Mouse (Mus musculus) myocyte (in vitro differentiated cells): Measurements from ENCODE around the gene Arhgef40. TPM values are rescaled to one million over a fixed set of nuclear protein-coding genes. Genes with fewer than 3 reads are reported as not detected.
"Not testable (repeated sequence)": the region's sequence is repeated elsewhere in the genome, so short reads cannot be mapped to it uniquely, and the experiment has no call there.

Experiments
- H3K27me3 ChIP-seq: one replicate; pipeline ENCODE4 v1.6.1; 2011; ENCODE audit not compliant: control insufficient read depth, insufficient read depth, insufficient read length
- H3K36me3 ChIP-seq: one replicate; pipeline ENCODE4 v1.6.1; 2011; ENCODE audit not compliant: control insufficient read depth, insufficient read depth
- H3K4me2 ChIP-seq: one replicate; pipeline ENCODE4 v1.6.1; 2011; ENCODE audit warnings: low read depth, control low read depth
- H3K4me3 ChIP-seq: one replicate; pipeline ENCODE4 v1.5.1; 2011; ENCODE audit warnings: mild to moderate bottlenecking, control low read depth, moderate library complexity
- H3K79me2 ChIP-seq: one replicate; pipeline ENCODE4 v1.6.1; 2011; ENCODE audit not compliant: control insufficient read depth, insufficient read depth
- H3ac ChIP-seq: one replicate; pipeline ENCODE4 v1.6.1; 2011; ENCODE audit not compliant: control insufficient read depth, insufficient read length
- CEBPB ChIP-seq: IDR thresholded peaks from 2 replicates; pipeline ENCODE4 v1.6.1; 2011; ENCODE audit warnings: mild to moderate bottlenecking, moderate library complexity; ENCODE audit not compliant: poor library complexity, insufficient read depth, severe bottlenecking
- E2F4 ChIP-seq: IDR thresholded peaks from one replicate; pipeline ENCODE4 v1.6.1; 2011; ENCODE audit warnings: mild to moderate bottlenecking, control low read depth, moderate library complexity; ENCODE audit not compliant: insufficient read depth
- MAX ChIP-seq: IDR thresholded peaks from one replicate; pipeline ENCODE4 v1.6.1; 2011; ENCODE audit warnings: low read depth, mild to moderate bottlenecking, control low read depth
- MYOD1 ChIP-seq, 3 experiments: IDR thresholded peaks; one replicate each; pipeline ENCODE4 v1.6.1; 2011; ENCODE audit warnings: control low read depth in 2 of 3, low read depth in 2 of 3, mild to moderate bottlenecking in 2 of 3, moderate library complexity in 1 of 3; ENCODE audit not compliant: insufficient read length in 2 of 3, control insufficient read depth in 1 of 3
- MYOG ChIP-seq, 3 experiments: IDR thresholded peaks; one replicate each; pipeline ENCODE4 v1.6.1; 2011; ENCODE audit warnings: control low read depth in 2 of 3, low read depth in 2 of 3, mild to moderate bottlenecking in 2 of 3; ENCODE audit not compliant: insufficient read length in 2 of 3, control insufficient read depth in 1 of 3, insufficient read depth in 1 of 3
- POLR2A ChIP-seq: IDR thresholded peaks from one replicate; pipeline ENCODE4 v1.6.1; 2011; ENCODE audit warnings: low read depth, mild to moderate bottlenecking, control low read depth, moderate library complexity; ENCODE audit not compliant: insufficient read length
- POLR2AphosphoS2 ChIP-seq: IDR thresholded peaks from one replicate; pipeline ENCODE4 v1.6.1; 2011; ENCODE audit warnings: low read depth, control low read depth; ENCODE audit not compliant: insufficient read length
- REST ChIP-seq: IDR thresholded peaks from one replicate; pipeline ENCODE4 v1.6.1; 2011; ENCODE audit warnings: mild to moderate bottlenecking, control low read depth, moderate library complexity; ENCODE audit not compliant: insufficient read depth, insufficient read length
- SRF ChIP-seq: IDR thresholded peaks from one replicate; pipeline ENCODE4 v1.6.1; 2011; ENCODE audit warnings: low read depth; ENCODE audit not compliant: control insufficient read depth, insufficient read length
- TCF12 ChIP-seq: IDR thresholded peaks from one replicate; pipeline ENCODE4 v1.6.1; 2011; ENCODE audit warnings: mild to moderate bottlenecking, control low read depth; ENCODE audit not compliant: poor library complexity, insufficient read depth, severe bottlenecking
- TCF3 ChIP-seq: IDR thresholded peaks from one replicate; pipeline ENCODE4 v1.6.1; 2011; ENCODE audit warnings: low read depth, control low read depth; ENCODE audit not compliant: insufficient read length
- USF1 ChIP-seq: IDR thresholded peaks from one replicate; pipeline ENCODE4 v1.6.1; 2011; ENCODE audit warnings: low read depth, mild to moderate bottlenecking, control low read depth, moderate library complexity
- polyA plus RNA-seq: library from polyadenylated mRNA; unstranded; fragments of >200 nt; fragmentation: generic; extraction: Trizol; gene quantifications from one replicate; pipeline ENCODE4 v1.2.1, GENCODE M21; 2012; ENCODE audit warnings: missing spikeins

Gene Arhgef40
- polyA plus RNA-seq, 1 experiment, result 35.0 TPM

- Histone ChIP-seq H3K4me2 (no peak overlapping the region), H3ac (no peak overlapping the region), H3K27me3 (peaks cover 16% of the 10 kb centered on the region), H3K4me3 (no peak overlapping the region), H3K36me3 (no peaks in the 10 kb centered on the region), H3K79me2 (no peaks in the 10 kb centered on the region)
- TF ChIP-seq MAX (no peak), TCF12 (no peak), POLR2AphosphoS2 (no peak), USF1 (no peak), E2F4 (no peak), MYOG (IDR thresholded peaks at IDR 0.05; ENCODE audit: control insufficient read depth in 1 of 3, insufficient read depth in 1 of 3, insufficient read length in 2 of 3, low read depth in 2 of 3) (no peak), CEBPB (no peak), MYOD1 (IDR thresholded peaks at IDR 0.05; ENCODE audit: control insufficient read depth in 1 of 3, insufficient read length in 2 of 3, low read depth in 2 of 3) (no peak), TCF3 (no peak), REST (no peak), POLR2A (no peak), SRF (no peak)
Observed at GRCm38 (mm10) chr14:52039332-52039731, 54.8 kb downstream of the Arhgef40 start.

GRCm38 (mm10) chr14:52042359-52042758, 57.8 kb downstream of the Arhgef40 start, which contains the start of gene Olfr221:
TSS of gene Olfr221 (minus strand) at chr14:52042459.
- not testable (repeated sequence) for H3K4me2 ChIP-seq, H3K79me2 ChIP-seq, H3ac ChIP-seq, H3K36me3 ChIP-seq, H3K4me3 ChIP-seq
- peaks cover 17% of the 10 kb centered on the region for H3K27me3 ChIP-seq

- no peak for TF ChIP-seq TCF12
- TF ChIP-seq POLR2A, result no peak
- no peak for TF ChIP-seq MYOD1 (IDR thresholded peaks at IDR 0.05; ENCODE audit: control insufficient read depth in 1 of 3, insufficient read length in 2 of 3, low read depth in 2 of 3)
- TF ChIP-seq MYOG (IDR thresholded peaks at IDR 0.05; ENCODE audit: control insufficient read depth in 1 of 3, insufficient read depth in 1 of 3, insufficient read length in 2 of 3, low read depth in 2 of 3), result no peak
- TF ChIP-seq CEBPB, result no peak
- TF ChIP-seq MAX, result no peak
- TF ChIP-seq TCF3, result no peak
- no peak for TF ChIP-seq REST
- no peak for TF ChIP-seq USF1
- no peak for TF ChIP-seq POLR2AphosphoS2
- Histone ChIP-seq H3K27me3 (peaks cover 17% of the 10 kb centered on the region), H3K36me3 (no peaks in the 10 kb centered on the region), H3K4me2 (no peak overlapping the region), H3K4me3 (no peak overlapping the region), H3K79me2 (no peaks in the 10 kb centered on the region), H3ac (no peak overlapping the region)
Observed at GRCm38 (mm10) chr14:52043446-52043845, 58.9 kb downstream of the Arhgef40 start.

- no peak overlapping the region for H3ac ChIP-seq
- no peak overlapping the region for H3K4me2 ChIP-seq
- no peaks in the 10 kb centered on the region for H3K36me3 ChIP-seq
- no peaks in the 10 kb centered on the region for H3K79me2 ChIP-seq
- no peak for TF ChIP-seq MAX
- no peak for TF ChIP-seq MYOD1 (IDR thresholded peaks at IDR 0.05; ENCODE audit: control insufficient read depth in 1 of 3, insufficient read length in 2 of 3, low read depth in 2 of 3)
- no peak for TF ChIP-seq CEBPB
- no peak for TF ChIP-seq USF1
- TF ChIP-seq POLR2A, result no peak
- peaks cover 17% of the 10 kb centered on the region for H3K27me3 ChIP-seq
- H3K4me3 ChIP-seq, result no peak overlapping the region
Observed at GRCm38 (mm10) chr14:52044901-52045678, 60.6 kb downstream of the Arhgef40 start.

- Histone ChIP-seq H3ac (no peak overlapping the region), H3K4me2 (no peak overlapping the region), H3K27me3 (peaks cover 17% of the 10 kb centered on the region), H3K79me2 (no peaks in the 10 kb centered on the region), H3K36me3 (no peaks in the 10 kb centered on the region), H3K4me3 (no peak overlapping the region)
- no peak for TF ChIP-seq USF1
- TF ChIP-seq SRF, result no peak
- TF ChIP-seq MAX, result no peak
- TF ChIP-seq POLR2A, result no peak
- TF ChIP-seq MYOG (IDR thresholded peaks at IDR 0.05; ENCODE audit: control insufficient read depth in 1 of 3, insufficient read depth in 1 of 3, insufficient read length in 2 of 3, low read depth in 2 of 3), result no peak
- no peak for TF ChIP-seq TCF12
- TF ChIP-seq REST, result no peak
- TF ChIP-seq E2F4, result no peak
- no peak for TF ChIP-seq CEBPB
- TF ChIP-seq TCF3, result no peak
- no peak for TF ChIP-seq POLR2AphosphoS2
- no peak for TF ChIP-seq MYOD1 (IDR thresholded peaks at IDR 0.05; ENCODE audit: control insufficient read depth in 1 of 3, insufficient read length in 2 of 3, low read depth in 2 of 3)
Observed at GRCm38 (mm10) chr14:52045966-52046565, 61.5 kb downstream of the Arhgef40 start.

- not testable (repeated sequence) for H3K27me3 ChIP-seq, H3K36me3 ChIP-seq, H3ac ChIP-seq, H3K79me2 ChIP-seq, H3K4me3 ChIP-seq, H3K4me2 ChIP-seq
Observed at GRCm38 (mm10) chr14:52052720-52053119, 68.2 kb downstream of the Arhgef40 start.
